Mouse (Mus musculus): ENCODE data around the gene Slc25a25.

GRCm38 (mm10) chr2:32500461-32500860, 49.2 kb upstream of the Slc25a25 start:
- TF ChIP-seq CTCF (IDR thresholded peaks at IDR 0.05; ENCODE audit: borderline replicate concordance, control insufficient read depth, extremely low read depth, insufficient read depth, low read length, poor library complexity) (no peak), POLR2A (IDR thresholded peaks at IDR 0.05; ENCODE audit: control insufficient read depth, extremely low read depth, insufficient read depth, low read length, poor library complexity) (no peak)
